Mouse (Mus musculus) G1E (cell line): ENCODE results near the gene Kdelc2. TPM values are rescaled to one million over a fixed set of nuclear protein-coding genes. Genes with fewer than 3 reads are reported as not detected.
A peak's percentile ranks its signal among the peaks of the same experiment; 100 is the strongest.

Experiments
- ATAC-seq: 2 replicates; pipeline ENCODE4 v1.8.0; 2016; ENCODE audit warnings: mild to moderate bottlenecking; ENCODE audit not compliant: insufficient number of reproducible peaks, poor library complexity, low FRiP score, severe bottlenecking; ENCODE audit errors: extremely low read depth
- DNase-seq: peaks from one replicate; pipeline ENCODE4 v3.0.0; 2012; ENCODE audit warnings: low spot score
- H3K27me3 ChIP-seq: 2 replicates; pipeline ENCODE4 v1.6.1; 2012; ENCODE audit warnings: mild to moderate bottlenecking, low read length, inconsistent platforms; ENCODE audit not compliant: insufficient read depth
- H3K36me3 ChIP-seq: replicated peaks from 2 replicates; pipeline ENCODE3; 2012; ENCODE audit warnings: mild to moderate bottlenecking, inconsistent platforms
- H3K4me1 ChIP-seq: 2 replicates; pipeline ENCODE4 v1.6.1; 2012; ENCODE audit warnings: low read depth, low read length, inconsistent platforms, mixed read lengths; ENCODE audit not compliant: insufficient read depth
- H3K4me3 ChIP-seq: 2 replicates; pipeline ENCODE4 v1.5.1; 2012; ENCODE audit warnings: low read depth, mild to moderate bottlenecking, inconsistent platforms, low read length, moderate library complexity, mixed read lengths
- H3K9me3 ChIP-seq: replicated peaks from 2 replicates; pipeline ENCODE4 v1.6.1; 2012; ENCODE audit warnings: inconsistent platforms
- CTCF ChIP-seq: IDR thresholded peaks from 2 replicates; pipeline ENCODE4 v1.5.1; 2012; ENCODE audit warnings: low read depth, low read length, inconsistent platforms, mixed read lengths
- GATA1 ChIP-seq: IDR thresholded peaks from 2 replicates; pipeline ENCODE4 v1.6.1; 2012; ENCODE audit warnings: borderline replicate concordance, low read length, inconsistent platforms, mixed read lengths
- GATA2 ChIP-seq: IDR thresholded peaks from 2 replicates; pipeline ENCODE4 v1.6.1; 2012; ENCODE audit warnings: low read depth, low read length, inconsistent platforms, borderline replicate concordance
- POLR2AphosphoS5 ChIP-seq: IDR thresholded peaks from 2 replicates; pipeline ENCODE4 v1.6.1; 2012; ENCODE audit warnings: low read depth, low read length, inconsistent platforms; ENCODE audit not compliant: insufficient replicate concordance
- TAL1 ChIP-seq: conservative IDR thresholded peaks from 2 replicates; pipeline ENCODE4 v1.6.1; 2012; ENCODE audit warnings: low read depth, low read length, inconsistent platforms, mixed read lengths
- polyA plus RNA-seq: library from polyadenylated mRNA; stranded (reverse); fragments of >175 nt; gene quantifications from 2 replicates; pipeline ENCODE4 v1.2.3, GENCODE M21; 2012
- total RNA-seq, 2 experiments: library from RNA; stranded (forward) in 1 of 2; stranded (reverse) in 1 of 2; fragments of 200-1000 nt in 1 of 2; fragments of >200 nt in 1 of 2; fragmentation: Nextera tagmentation in 1 of 2; gene quantifications; 2 replicates each; pipeline ENCODE4 v1.2.3; 2014 to 2017

Gene Kdelc2
- total and polyA plus RNA-seq, 3 experiments, result 0.05 TPM; not detected in 2

DNA sequence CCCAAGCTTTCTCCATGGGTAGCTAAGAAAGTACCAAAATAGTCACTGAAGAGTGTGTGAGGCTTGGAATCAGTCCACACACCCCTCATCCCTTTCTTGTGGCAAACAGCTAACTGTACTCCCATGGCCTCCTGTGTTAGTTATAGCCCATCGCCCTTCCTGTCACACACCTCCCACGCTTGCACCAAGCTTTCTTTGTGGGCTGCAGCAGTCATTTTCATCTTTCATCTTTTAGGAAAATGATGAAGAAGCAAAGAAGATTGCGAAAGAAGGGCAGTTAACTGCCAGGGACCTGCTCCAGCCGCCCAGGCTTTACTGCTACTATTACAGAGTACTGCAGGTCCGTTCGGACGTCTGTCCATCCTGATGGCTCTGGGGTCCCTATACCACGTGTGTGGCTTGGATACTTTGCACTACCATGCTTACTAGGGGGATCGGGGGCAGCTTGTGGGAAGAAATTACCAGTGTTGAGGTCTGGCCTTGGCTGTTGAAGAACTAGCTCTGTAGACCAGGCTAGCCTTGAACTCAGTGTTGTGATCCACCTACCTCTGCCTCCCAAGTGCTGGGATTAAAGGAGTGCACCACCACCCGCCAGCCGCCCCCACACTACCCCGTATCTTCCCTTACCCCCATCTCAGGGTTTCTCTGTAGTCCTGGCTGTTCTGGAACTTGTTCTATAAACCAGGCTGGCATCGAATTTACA is 14.0 kb downstream of the Kdelc2 start:
- peaks cover 5% of the 10 kb centered on the region; the same call in 1 of the 2 replicates for H3K27me3 ChIP-seq
- H3K9me3 ChIP-seq, result no peaks in the 10 kb centered on the region
- no peak for ATAC-seq
- TF ChIP-seq GATA1, result no peak
- TF ChIP-seq TAL1, result no peak
- no peak for TF ChIP-seq POLR2AphosphoS5
- no peak for TF ChIP-seq CTCF
- TF ChIP-seq GATA2, result no peak
- no peak overlapping the region for H3K4me3 ChIP-seq
- H3K36me3 ChIP-seq, result no peaks in the 10 kb centered on the region
- no peaks in the 10 kb centered on the region for H3K4me1 ChIP-seq
- DNase-seq, result no peak

GRCm38 (mm10) chr9:53398388-53398700 is 14.5 kb downstream of the Kdelc2 start:
- Histone ChIP-seq H3K4me3 (no peak overlapping the region), H3K4me1 (no peaks in the 10 kb centered on the region), H3K36me3 (no peaks in the 10 kb centered on the region), H3K27me3 (peaks cover 5% of the 10 kb centered on the region; the same call in 1 of the 2 replicates), H3K9me3 (no peaks in the 10 kb centered on the region)
- TF ChIP-seq TAL1, result no peak
- no peak for TF ChIP-seq POLR2AphosphoS5
- no peak for TF ChIP-seq GATA2
- TF ChIP-seq GATA1, result no peak
- TF ChIP-seq CTCF, result no peak
- ATAC-seq, result no peak
- DNase-seq, result peak; percentile 6

GRCm38 (mm10) chr9:53399537-53399936 is 15.7 kb downstream of the Kdelc2 start:
- H3K9me3 ChIP-seq, result no peaks in the 10 kb centered on the region
- H3K4me3 ChIP-seq, result no peak overlapping the region
- no peak for ATAC-seq
- peaks cover 5% of the 10 kb centered on the region; the same call in 1 of the 2 replicates for H3K27me3 ChIP-seq
- no peaks in the 10 kb centered on the region for H3K36me3 ChIP-seq
- H3K4me1 ChIP-seq, result no peaks in the 10 kb centered on the region
- no peak for TF ChIP-seq POLR2AphosphoS5
- TF ChIP-seq GATA2, result no peak
- no peak for TF ChIP-seq CTCF
- no peak for DNase-seq

- H3K36me3 ChIP-seq, result no peaks in the 10 kb centered on the region
- ATAC-seq (no peak), DNase-seq (no peak)
- no peaks in the 10 kb centered on the region for H3K9me3 ChIP-seq
- TF ChIP-seq POLR2AphosphoS5, result no peak
- peaks cover 11% of the 10 kb centered on the region for H3K27me3 ChIP-seq
- H3K4me1 ChIP-seq, result no peaks in the 10 kb centered on the region
- H3K4me3 ChIP-seq, result no peak overlapping the region
Measured at GRCm38 (mm10) chr9:53400696-53401095, 16.9 kb downstream of the Kdelc2 start.

DNA sequence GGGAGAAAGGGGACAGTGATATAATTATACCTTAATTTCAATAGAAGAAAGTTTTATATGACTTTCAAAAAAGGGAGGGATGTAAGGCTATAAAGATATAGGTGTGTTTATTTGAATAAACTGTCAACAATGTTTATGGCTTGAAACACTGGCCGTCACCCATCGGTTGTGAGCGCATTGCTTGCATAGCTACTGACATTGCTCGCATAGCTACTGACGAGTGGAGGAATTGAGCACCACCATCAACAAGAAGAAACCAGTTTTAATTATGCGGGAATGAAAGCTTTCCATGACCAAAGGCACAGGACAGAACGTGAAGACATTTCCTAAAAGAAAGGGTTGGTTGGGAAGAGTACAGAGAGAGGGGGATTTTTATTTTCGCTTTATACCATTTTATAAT is 17.3 kb downstream of the Kdelc2 start:
- no peak overlapping the region for H3K4me3 ChIP-seq
- no peak for TF ChIP-seq GATA2
- no peak for TF ChIP-seq TAL1
- TF ChIP-seq POLR2AphosphoS5, result no peak
- TF ChIP-seq GATA1, result no peak
- no peak for TF ChIP-seq CTCF
- no peaks in the 10 kb centered on the region for H3K9me3 ChIP-seq
- H3K36me3 ChIP-seq, result no peaks in the 10 kb centered on the region
- ATAC-seq, result no peak
- no peak for DNase-seq
- peaks cover 11% of the 10 kb centered on the region for H3K27me3 ChIP-seq
- no peaks in the 10 kb centered on the region for H3K4me1 ChIP-seq

- no peaks in the 10 kb centered on the region for H3K9me3 ChIP-seq
- TF ChIP-seq GATA1 (no peak), CTCF (no peak), POLR2AphosphoS5 (no peak), TAL1 (no peak), GATA2 (no peak)
- H3K27me3 ChIP-seq, result peaks cover 11% of the 10 kb centered on the region
- H3K4me3 ChIP-seq, result no peak within 1 kb of the TSS
- DNase-seq (no peak), ATAC-seq (no peak)
- no peaks in the 10 kb centered on the region for H3K4me1 ChIP-seq
- no peaks in the 10 kb centered on the region for H3K36me3 ChIP-seq
Measured at GRCm38 (mm10) chr9:53402291-53402711, 18.5 kb downstream of the Kdelc2 start, which contains the start of gene 4930550C14Rik. Gene 4930550C14Rik (plus strand): TSS chr9:53402325.
